Mouse (Mus musculus) midbrain, embryonic 10.5 days (tissue): ENCODE results near the gene Cox4i1. TPM values are rescaled to one million over a fixed set of nuclear protein-coding genes. Genes with fewer than 3 reads are reported as not detected.

Source experiments
- DNase-seq: peaks from one replicate; pipeline ENCODE4 v3.0.0-alpha.2; 2017; ENCODE audit warnings: low spot score
- H3K27ac ChIP-seq: fragments of 300-500 bp; sonication (generic); replicated peaks from 2 replicates; pipeline ENCODE4 v1.5.1; 2016; ENCODE audit warnings: mild to moderate bottlenecking
- H3K27me3 ChIP-seq: fragments of 300-500 bp; sonication (generic); 2 replicates; pipeline ENCODE4 v1.6.1; 2016; ENCODE audit warnings: low read depth, mild to moderate bottlenecking; ENCODE audit not compliant: poor library complexity, severe bottlenecking
- H3K36me3 ChIP-seq: fragments of 300-500 bp; sonication (generic); 2 replicates; pipeline ENCODE4 v1.6.1; 2016; ENCODE audit warnings: mild to moderate bottlenecking, moderate library complexity
- H3K4me1 ChIP-seq: fragments of 300-500 bp; sonication (generic); 2 replicates; pipeline ENCODE4 v1.6.1; 2016
- H3K4me3 ChIP-seq: fragments of 300-500 bp; sonication (generic); 2 replicates; pipeline ENCODE4 v1.5.1; 2016; ENCODE audit warnings: mild to moderate bottlenecking, moderate library complexity
- H3K9me3 ChIP-seq: fragments of 300-500 bp; sonication (generic); replicated peaks from 2 replicates; pipeline ENCODE4 v1.6.1; 2016; ENCODE audit warnings: mild to moderate bottlenecking
- WGBS: fragments of 180-500 bp; shearing (Covaris S2); methylation state at CpG from one replicate; pipeline ENCODE4 v1.1.7; 2016; 5-methylcytosine and 5-hydroxymethylcytosine counted together
- polyA plus RNA-seq: library from polyadenylated mRNA; unstranded; fragments of >200 nt; fragmentation: Nextera tagmentation; extraction: Ambion mirVana; gene quantifications from 2 replicates; pipeline ENCODE4 v1.2.1, GENCODE M21; 2016

Cox4i1 gene
- polyA plus RNA-seq, 1 experiment from 2014 or later = 963 TPM

DNA sequence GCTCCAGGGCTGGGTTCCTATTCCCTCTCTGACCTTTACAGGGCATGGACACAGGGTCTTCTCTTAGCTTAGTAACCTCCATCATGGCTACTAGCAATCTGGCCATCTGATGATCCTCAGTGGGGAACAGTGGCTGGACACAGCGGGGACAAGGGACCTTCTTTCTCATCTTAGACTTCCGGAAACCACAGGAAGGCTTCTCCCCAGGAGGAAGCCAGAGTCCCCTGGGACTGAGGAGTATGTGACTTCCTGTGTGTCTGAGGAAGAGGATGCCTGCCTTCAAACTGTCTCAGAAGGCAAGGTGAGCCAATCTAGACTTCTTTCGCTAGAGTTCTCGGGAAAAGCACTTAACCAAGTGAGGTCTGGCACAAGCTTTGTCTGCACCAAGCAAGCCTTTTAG is 32.0 kb downstream of the Cox4i1 start:
- Histone ChIP-seq H3K27me3 (no peaks in the 10 kb centered on the region), H3K27ac (no peak overlapping the region), H3K4me3 (no peak overlapping the region), H3K9me3 (peaks cover 6% of the 10 kb centered on the region; the same call in 1 of the 2 replicates), H3K36me3 (no peaks in the 10 kb centered on the region), H3K4me1 (peaks cover 9% of the 10 kb centered on the region; the same call in 1 of the 2 replicates)
- no peak for DNase-seq
- 87% methylated on average over 4 of the region's 4 CpGs for WGBS

DNA sequence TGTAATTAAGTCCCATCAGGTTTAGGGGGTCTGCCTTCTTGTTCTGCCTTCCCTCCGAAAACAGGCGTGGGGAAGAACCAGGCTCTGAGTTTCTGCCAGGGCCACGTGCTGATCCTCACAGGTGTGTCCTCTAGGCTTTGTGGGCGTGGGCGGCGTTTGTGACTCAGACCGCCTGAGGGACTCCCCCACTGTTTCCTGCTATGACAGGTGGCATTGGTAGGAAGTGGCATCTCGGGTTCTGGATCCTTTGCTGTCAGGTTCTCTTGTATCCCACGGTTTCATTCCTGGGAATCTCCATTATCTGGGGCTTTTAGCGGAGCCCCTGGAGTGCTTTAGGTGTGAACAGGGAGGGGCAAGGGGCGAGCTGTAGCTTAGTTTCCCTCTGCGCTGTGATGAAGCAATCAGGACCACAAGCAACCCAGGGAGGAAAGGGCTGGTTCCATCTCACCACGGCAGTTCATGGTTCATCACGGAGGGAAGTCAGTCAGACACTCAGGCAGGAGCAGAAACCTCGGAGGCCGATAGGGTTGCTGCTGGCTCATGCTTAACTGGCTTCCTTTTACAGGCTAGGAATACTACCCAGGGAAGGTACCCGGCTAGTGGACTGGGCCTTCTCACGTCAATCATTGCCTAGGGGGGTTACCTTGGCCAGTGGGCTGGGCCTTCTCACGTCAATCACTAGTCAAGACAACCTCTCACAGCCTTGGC is 33.9 kb downstream of the Cox4i1 start:
- no peaks in the 10 kb centered on the region for H3K36me3 ChIP-seq
- H3K4me3 ChIP-seq = no peak overlapping the region
- 0 out of 2 replicates have a peak, but pooled peaks cover 7% of the 10 kb centered on the region for H3K4me1 ChIP-seq
- H3K9me3 ChIP-seq = peaks cover 6% of the 10 kb centered on the region; the same call in 1 of the 2 replicates
- 0 out of 2 replicates have a peak, but pooled peaks cover 4% of the 10 kb centered on the region for H3K27me3 ChIP-seq
- 73% methylated on average over 19 of the region's 19 CpGs for WGBS
- no peak overlapping the region for H3K27ac ChIP-seq
- no peak for DNase-seq

DNA sequence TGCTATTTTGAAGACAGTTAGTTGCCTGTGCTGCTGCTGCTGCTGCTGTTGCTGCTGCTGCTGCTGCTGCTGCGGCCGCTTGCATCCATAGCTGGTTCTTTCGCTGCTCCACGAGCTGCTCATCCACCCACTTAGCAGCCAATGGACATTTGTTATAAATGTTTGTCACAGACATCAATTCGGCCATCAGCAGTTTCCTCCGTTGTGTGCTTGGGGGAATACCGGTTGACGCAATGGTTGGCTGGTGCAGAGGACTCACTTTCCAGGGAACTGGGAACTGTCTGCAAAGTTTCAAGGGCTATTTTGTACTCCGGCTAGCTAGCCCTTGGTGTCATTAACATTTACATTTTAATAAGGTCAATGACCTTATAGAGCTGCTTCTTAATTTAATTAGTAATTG is 36.2 kb downstream of the Cox4i1 start:
- H3K27me3 ChIP-seq = 0 out of 2 replicates have a peak, but pooled peaks cover 4% of the 10 kb centered on the region
- no peak for DNase-seq
- 85% methylated on average over 9 of the region's 9 CpGs for WGBS

DNA sequence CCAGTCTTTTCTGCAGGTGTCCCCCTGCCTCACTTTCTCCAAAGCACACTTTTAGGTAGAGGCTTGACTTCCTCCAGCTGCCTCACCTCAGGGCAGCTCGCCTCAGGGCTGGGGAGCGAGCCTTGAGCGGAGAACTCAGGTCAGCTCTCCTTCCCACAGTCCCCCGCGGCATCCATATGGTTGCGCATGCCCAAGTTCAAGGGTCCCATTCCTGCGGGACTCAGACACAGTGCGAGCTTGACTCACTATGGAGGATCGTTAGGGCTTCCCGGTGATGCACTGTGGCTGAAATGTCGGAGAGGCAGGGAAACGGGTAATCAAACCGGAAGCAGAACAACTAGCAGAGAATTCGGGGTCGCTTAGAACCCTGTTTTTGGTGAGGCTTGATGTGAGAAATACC is 37.1 kb downstream of the Cox4i1 start:
- Histone ChIP-seq H3K4me3 (no peak overlapping the region), H3K27me3 (0 out of 2 replicates have a peak, but pooled peaks cover 4% of the 10 kb centered on the region), H3K9me3 (no peaks in the 10 kb centered on the region), H3K4me1 (0 out of 2 replicates have a peak, but pooled peaks cover 5% of the 10 kb centered on the region), H3K36me3 (no peaks in the 10 kb centered on the region), H3K27ac (no peak overlapping the region)
- WGBS = 91% methylated on average over 15 of the region's 15 CpGs
- DNase-seq = no peak

More for the DNA sequence above, 36.2 kb downstream of the Cox4i1 start:
- H3K4me1 ChIP-seq = 0 out of 2 replicates have a peak, but pooled peaks cover 5% of the 10 kb centered on the region
- no peaks in the 10 kb centered on the region for H3K9me3 ChIP-seq
- H3K36me3 ChIP-seq = no peaks in the 10 kb centered on the region
- no peak overlapping the region for H3K4me3 ChIP-seq
- no peak overlapping the region for H3K27ac ChIP-seq

DNA sequence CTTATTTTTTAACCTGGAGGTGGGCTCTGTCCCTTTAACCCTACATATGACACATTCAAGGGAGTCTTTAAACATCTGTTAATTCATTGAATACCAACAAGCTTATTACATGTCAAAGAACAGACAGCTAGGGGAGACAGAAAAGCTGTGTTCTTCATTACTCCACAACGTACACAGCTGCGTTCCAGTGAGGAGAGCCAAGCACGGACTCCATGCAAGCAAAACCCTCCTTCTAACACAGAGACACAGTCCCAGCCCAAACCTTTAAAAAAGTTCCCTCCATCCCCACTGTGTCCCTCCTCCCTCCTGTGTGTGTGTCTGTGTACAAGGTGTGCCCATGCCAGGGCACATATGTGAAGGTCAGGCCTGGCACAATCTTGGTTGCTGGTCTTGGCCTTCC is 38.2 kb downstream of the Cox4i1 start:
- Histone ChIP-seq H3K27ac (no peak overlapping the region), H3K9me3 (no peaks in the 10 kb centered on the region), H3K36me3 (no peaks in the 10 kb centered on the region), H3K4me1 (0 out of 2 replicates have a peak, but pooled peaks cover 5% of the 10 kb centered on the region), H3K27me3 (0 out of 2 replicates have a peak, but pooled peaks cover 4% of the 10 kb centered on the region), H3K4me3 (no peak overlapping the region)
- no peak for DNase-seq
- 84% methylated on average over 3 of the region's 3 CpGs for WGBS

DNA sequence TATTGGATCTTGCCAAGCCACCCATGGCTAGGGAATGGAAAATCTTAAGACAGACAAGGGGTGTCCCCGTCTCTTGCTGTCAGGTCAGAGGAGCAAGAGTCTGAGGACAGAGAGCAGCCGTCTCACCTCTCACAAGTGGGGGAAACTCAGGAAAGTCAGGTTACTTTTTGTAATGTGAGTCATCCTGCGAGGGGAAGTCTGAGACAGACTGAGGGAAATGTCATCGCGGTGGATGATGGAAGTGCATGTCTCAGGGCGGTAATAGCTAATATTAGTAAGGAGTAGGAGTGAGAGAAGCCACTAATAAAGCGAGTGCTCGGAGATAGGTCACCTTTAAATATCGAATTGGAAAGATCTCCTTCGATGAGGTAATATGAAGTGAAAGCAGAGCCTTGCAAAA is 41.2 kb downstream of the Cox4i1 start:
- no peak for DNase-seq
- 0 out of 2 replicates have a peak, but pooled peaks cover 5% of the 10 kb centered on the region for H3K4me1 ChIP-seq
- H3K36me3 ChIP-seq = no peaks in the 10 kb centered on the region
- 86% methylated on average over 10 of the region's 10 CpGs for WGBS
- H3K27me3 ChIP-seq = 0 out of 2 replicates have a peak, but pooled peaks cover 4% of the 10 kb centered on the region
- H3K4me3 ChIP-seq = no peak overlapping the region
- H3K27ac ChIP-seq = no peak overlapping the region
- no peaks in the 10 kb centered on the region for H3K9me3 ChIP-seq

DNA sequence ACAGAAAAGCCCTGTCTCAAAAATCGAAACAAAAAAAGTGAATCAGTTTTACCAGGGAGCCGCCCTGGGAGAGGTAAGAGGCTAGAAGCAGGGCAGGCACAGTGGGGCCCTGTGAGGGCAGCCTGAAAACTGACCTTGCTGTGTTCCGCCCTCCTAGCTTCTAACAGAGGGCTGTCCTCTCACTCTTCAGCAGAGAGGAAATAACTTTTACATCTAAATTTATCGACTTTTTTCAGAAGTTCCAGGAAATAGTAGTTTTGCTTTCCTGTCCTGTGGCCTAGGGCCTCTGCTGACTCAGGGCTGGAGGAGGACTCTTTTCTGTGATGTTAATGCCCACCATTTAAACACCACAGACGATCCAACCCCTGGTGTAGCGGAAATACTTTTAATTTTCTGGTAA is 47.2 kb downstream of the Cox4i1 start:
- H3K9me3 ChIP-seq = no peaks in the 10 kb centered on the region
- H3K27me3 ChIP-seq = no peaks in the 10 kb centered on the region
- H3K4me1 ChIP-seq = no peaks in the 10 kb centered on the region
- DNase-seq = no peak
- no peak overlapping the region for H3K27ac ChIP-seq
- H3K4me3 ChIP-seq = no peak overlapping the region
- H3K36me3 ChIP-seq = no peaks in the 10 kb centered on the region
- 81% methylated on average over 6 of the region's 6 CpGs for WGBS

DNA sequence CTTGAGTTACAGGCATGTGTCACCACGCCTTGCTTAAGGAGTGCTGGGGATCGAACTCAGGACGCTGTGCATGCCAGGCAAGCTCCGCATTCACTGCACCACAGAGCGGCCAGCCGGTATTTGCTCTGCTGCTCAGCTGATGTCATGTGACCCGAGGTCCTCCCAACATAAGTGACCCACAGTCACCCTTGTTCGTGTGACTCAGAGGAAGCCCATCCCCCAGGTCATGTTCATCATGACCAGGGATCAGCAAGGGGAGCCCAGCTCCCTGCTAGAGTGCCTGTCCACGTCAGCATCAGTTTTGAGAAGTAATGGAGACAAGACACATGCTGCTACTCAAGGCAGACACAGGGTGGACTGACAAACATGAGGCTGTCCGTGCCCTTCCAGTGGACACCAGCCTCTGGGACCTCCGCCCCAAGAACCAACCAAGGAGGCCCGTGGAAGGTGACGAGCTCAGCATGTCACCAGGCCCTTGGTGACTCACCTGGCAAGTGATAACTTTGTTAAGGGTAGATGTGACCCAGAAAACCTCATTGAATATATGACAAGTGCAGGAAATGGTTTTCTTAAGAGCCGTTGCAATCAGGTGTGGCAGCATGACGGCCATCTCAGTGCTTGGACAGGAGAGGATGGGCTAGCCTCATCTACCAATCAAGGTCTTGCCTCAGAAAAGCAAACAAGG is 48.1 kb downstream of the Cox4i1 start:
- Histone ChIP-seq H3K36me3 (no peaks in the 10 kb centered on the region), H3K27me3 (no peaks in the 10 kb centered on the region; the same call in 1 of the 2 replicates), H3K27ac (no peak overlapping the region), H3K4me3 (no peak overlapping the region), H3K9me3 (no peaks in the 10 kb centered on the region), H3K4me1 (no peaks in the 10 kb centered on the region)
- DNase-seq = no peak
- WGBS = 81% methylated on average over 15 of the region's 15 CpGs

DNA sequence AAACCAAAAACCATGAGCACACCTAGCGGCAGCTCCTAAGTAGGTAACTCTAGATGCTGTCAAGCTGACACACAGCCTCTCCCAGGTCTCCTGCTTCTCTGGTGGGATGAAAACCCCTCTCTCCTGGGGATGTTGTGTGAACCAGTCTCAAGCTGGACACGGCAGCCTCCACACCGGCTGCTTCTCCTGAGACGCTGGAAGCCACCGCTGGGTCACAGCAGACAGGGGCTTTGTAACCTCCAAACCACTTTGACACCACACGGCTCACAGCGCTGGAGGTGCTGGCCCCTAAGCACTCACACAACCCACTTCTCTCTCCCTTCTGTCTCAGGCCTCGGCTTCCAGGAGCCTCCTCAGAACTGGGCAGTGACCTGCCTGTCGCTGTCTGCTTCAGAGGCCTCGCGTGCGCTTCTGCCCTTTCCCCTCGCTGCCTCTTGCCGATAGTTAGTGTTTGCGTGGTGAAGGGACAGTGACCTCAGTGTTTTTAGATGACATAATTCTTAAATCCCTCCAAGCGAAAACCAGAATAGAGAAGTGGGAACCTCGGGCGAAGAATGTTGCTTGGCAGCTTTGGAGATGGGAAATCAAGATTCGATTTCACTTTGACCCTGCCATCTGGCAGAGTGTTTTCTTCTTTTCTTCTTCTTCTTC is 51.7 kb downstream of the Cox4i1 start:
- no peaks in the 10 kb centered on the region for H3K4me1 ChIP-seq
- H3K9me3 ChIP-seq = no peaks in the 10 kb centered on the region; the same call in 1 of the 2 replicates
- H3K4me3 ChIP-seq = no peak overlapping the region
- no peaks in the 10 kb centered on the region; the same call in 1 of the 2 replicates for H3K27me3 ChIP-seq
- DNase-seq = no peak
- 73% methylated on average over 19 of the region's 19 CpGs for WGBS
- no peak overlapping the region for H3K27ac ChIP-seq
- H3K36me3 ChIP-seq = no peaks in the 10 kb centered on the region

DNA sequence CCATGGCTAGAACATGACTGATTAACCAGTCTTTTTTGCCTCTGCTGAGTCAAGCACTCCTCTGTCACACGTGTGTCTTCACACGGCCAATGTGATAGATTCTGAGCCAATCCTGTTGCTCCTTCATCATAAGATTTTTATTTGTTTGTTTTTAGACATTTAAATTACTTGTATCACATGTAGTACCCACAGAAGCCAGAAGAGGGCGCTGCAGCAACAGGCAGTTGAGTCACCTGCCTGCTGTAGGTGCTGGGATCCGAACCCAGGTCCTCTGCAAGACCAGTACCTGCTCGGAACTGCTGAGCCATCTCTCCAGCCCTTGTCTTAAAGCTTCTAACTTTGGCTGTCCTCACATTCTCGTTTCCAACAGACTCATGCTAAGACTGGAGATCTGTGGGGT is 55.0 kb downstream of the Cox4i1 start:
- WGBS = 66% methylated on average over 6 of the region's 6 CpGs
- H3K27me3 ChIP-seq = no peaks in the 10 kb centered on the region; the same call in 1 of the 2 replicates
- DNase-seq = no peak

More for the DNA sequence above, 55.0 kb downstream of the Cox4i1 start:
- Histone ChIP-seq H3K4me1 (no peaks in the 10 kb centered on the region), H3K36me3 (no peaks in the 10 kb centered on the region), H3K4me3 (no peak overlapping the region), H3K9me3 (no peaks in the 10 kb centered on the region; the same call in 1 of the 2 replicates), H3K27ac (no peak overlapping the region)
